Comparison of ENCODE assay signal across 21 mouse cellular contexts in genomic region chr11:49806218-49806617, GRCm38 (mm10). TPM values are rescaled to one million over a fixed set of nuclear protein-coding genes. Genes with fewer than 3 reads are reported as not detected.
A peak's percentile ranks its signal among the peaks of the same experiment; 100 is the strongest.
DNase-seq lines count a peak whose midpoint lies in the region; TF ChIP-seq lines count a peak whose summit lies in the region.
"Had no signal": no experiment of that assay in that cellular context is flagged by ENCODE, and none has a peak within 500 bp of the region (broad histone marks: within the 10 kb centered on the region; RNA-seq: fewer than 3 reads in every experiment).

No protein-coding gene starts in this region.

- H3K9me3 ChIP-seq in ES-Bruce4 (replicated peaks; ENCODE audit: control insufficient read depth, insufficient read depth, low read length, poor library complexity, severe bottlenecking) = peaks cover 3% of the 10 kb centered on the region; the same call in 1 of the 2 replicates
- H3K9me3 ChIP-seq in ES-E14 (ENCODE audit: control insufficient read depth, insufficient read depth, low read depth, low read length) = no peaks in the 10 kb centered on the region
- H3K9me3 ChIP-seq: embryonic facial prominence, embryonic 13.5 days; embryonic facial prominence, embryonic 15.5 days; forebrain, embryonic 10.5 days; forebrain, embryonic 12.5 days had no signal

- no peak for DNase-seq in ES-E14 (ENCODE audit: low read depth, low spot score)
- peak; percentile 83 for DNase-seq in ZHBTc4 (ENCODE audit: low read depth, low spot score)
- DNase-seq in frontal cortex, postnatal 14 days (ENCODE audit: low spot score in 2 of 2) = no peak
- no peak for DNase-seq in right cerebral cortex, postnatal 14 days
- DNase-seq in spleen, adult 18-20 months = no peak
- DNase-seq: adrenal gland, adult 2 months; adrenal gland, postnatal 10 days; adrenal gland, postnatal 25 days; cerebellum, adult 11 months; cerebellum, adult 18-20 months; cerebellum, adult 8-10 months; cerebellum, adult 9-11 months; cerebellum, postnatal 14 days; cerebellum, postnatal 36 days; embryo, embryonic 11 days had no signal

- no peak for TF ChIP-seq CTCF in ES-Bruce4 (IDR thresholded peaks at IDR 0.05; ENCODE audit: low read depth, low read length)

- no peak overlapping the region for H3K4me3 ChIP-seq in ES-Bruce4 (ENCODE audit: low read depth, low read length)
- H3K4me3 ChIP-seq in ES-E14 (ENCODE audit: insufficient read depth in 1 of 2, low read depth in 1 of 2, low read length in 2 of 2, poor library complexity in 1 of 2, severe bottlenecking in 1 of 2) = peak overlapping the region in 1 of 2 experiments; percentile 8; a peak in 2 of 4 replicates
- H3K4me3 ChIP-seq: embryonic facial prominence, embryonic 13.5 days; embryonic facial prominence, embryonic 15.5 days; erythroblast, embryonic 14.5 days; forebrain, embryonic 10.5 days; forebrain, embryonic 12.5 days had no signal

- H3K9ac ChIP-seq in ES-Bruce4 (ENCODE audit: low read depth, poor library complexity, severe bottlenecking) (no peak overlapping the region), ES-E14 (ENCODE audit: insufficient read depth, low read depth, low read length, poor library complexity, severe bottlenecking) (peak overlapping the region; percentile 18; the same call in 1 of the 2 replicates)
- H3K9ac ChIP-seq: embryonic facial prominence, embryonic 13.5 days; embryonic facial prominence, embryonic 15.5 days; forebrain, embryonic 12.5 days had no signal

- no peak for TF ChIP-seq POLR2A in ES-Bruce4 (IDR thresholded peaks at IDR 0.05; ENCODE audit: insufficient read depth, low read length)

- in situ Hi-C loops in ES-E14 (cut with MboI; ENCODE audit: low sequenced_read_pairs in 2 of 2, unreplicated experiment in 2 of 2) = no loop called here

- peaks cover 22% of the 10 kb centered on the region for H3K36me3 ChIP-seq in ES-Bruce4 (ENCODE audit: control insufficient read depth, insufficient read depth, low read length, poor library complexity, severe bottlenecking)
- H3K36me3 ChIP-seq in ES-E14 (ENCODE audit: control insufficient read depth, insufficient read depth, low read length, poor library complexity, severe bottlenecking) = peaks cover 16% of the 10 kb centered on the region; the same call in 1 of the 2 replicates
- H3K36me3 ChIP-seq: embryonic facial prominence, embryonic 15.5 days; forebrain, embryonic 12.5 days had no signal

- TF ChIP-seq EP300 in ES-Bruce4 (IDR thresholded peaks at IDR 0.05; ENCODE audit: insufficient read depth, low read depth, low read length) = peak; percentile 90

- H3K4me1 ChIP-seq in ES-Bruce4 (ENCODE audit: control insufficient read depth, insufficient read depth, low read length) (peaks cover 3% of the 10 kb centered on the region), ES-E14 (ENCODE audit: control insufficient read depth in 2 of 2, insufficient read depth in 2 of 2, low read length in 2 of 2, poor library complexity in 1 of 2) (peaks cover 11 to 21% of the 10 kb centered on the region in 2 experiments; a peak in 3 of 4 replicates)
- H3K4me1 ChIP-seq: forebrain, embryonic 10.5 days; forebrain, embryonic 12.5 days had no signal

- H3K27me3 ChIP-seq in ES-Bruce4 (ENCODE audit: control insufficient read depth, insufficient read depth, low read length, poor library complexity, severe bottlenecking) = no peaks in the 10 kb centered on the region
- H3K27me3 ChIP-seq: embryonic facial prominence, embryonic 13.5 days; embryonic facial prominence, embryonic 15.5 days; forebrain, embryonic 12.5 days had no signal

- H3K27ac ChIP-seq in ES-Bruce4 (ENCODE audit: insufficient read depth, low read length) = peak overlapping the region; percentile 96
- peak overlapping the region; percentile 85; the same call in 1 of the 2 replicates for H3K27ac ChIP-seq in ES-E14 (ENCODE audit: insufficient read depth, low read depth, low read length, poor library complexity, severe bottlenecking)
- H3K27ac ChIP-seq: embryonic facial prominence, embryonic 13.5 days; embryonic facial prominence, embryonic 15.5 days; forebrain, embryonic 10.5 days; forebrain, embryonic 12.5 days had no signal

TF ChIP-seq in ES-E14, 5 proteins besides CTCF, POLR2A, EP300 and RAD21:
- no peak for TF ChIP-seq MAFK (IDR thresholded peaks at IDR 0.05; ENCODE audit: insufficient read depth, low read depth, low read length)
- TF ChIP-seq CHD2 (IDR thresholded peaks at IDR 0.05; ENCODE audit: low read depth, low read length) = no peak
- no peak for TF ChIP-seq ZC3H11A (IDR thresholded peaks at IDR 0.05; ENCODE audit: borderline replicate concordance, low read depth, low read length)
- TF ChIP-seq HCFC1 (IDR thresholded peaks at IDR 0.05; ENCODE audit: borderline replicate concordance, insufficient read depth, low read length) = no peak
- 0 out of 2 replicates have a peak, but pooled peaks have one; percentile 6 for TF ChIP-seq ZNF384 (IDR thresholded peaks at IDR 0.05; ENCODE audit: low read depth, low read length)

RNA-seq across cellular contexts. Expression of gene Gfpt2, which starts 12.2 kb away (rescaled TPM):
- polyA plus RNA-seq in ES-Bruce4 (2011; ENCODE audit: insufficient read depth, insufficient read length, low read depth, missing spikeins) = 49.1 and 52.3 TPM in 2 replicates
- 28.0 and 37.1 TPM in 2 replicates for total RNA-seq in ES-E14 (2012; rRNA removed)
- polyA plus RNA-seq: erythroblast, embryonic 14.5 days had no signal

RNA-seq across cellular contexts. Expression of gene Mapk9, which starts 40.3 kb away (rescaled TPM):
- 47.5 and 50.7 TPM in 2 replicates for polyA plus RNA-seq in ES-Bruce4 (2011; ENCODE audit: insufficient read depth, insufficient read length, low read depth, missing spikeins)
- 27.8 and 28.1 TPM in 2 replicates for total RNA-seq in ES-E14 (2012; rRNA removed)
